Mouse (Mus musculus) c-Kit-positive CD71-positive TER-119-positive erythroid progenitor cells, embryonic 14.5 days (primary cell): ENCODE measurements around the gene Tmem164.
"Not testable (repeated sequence)": the region's sequence is repeated elsewhere in the genome, so short reads cannot be mapped to it uniquely, and the experiment has no call there.

Source experiments
- DNase-seq: peaks from one replicate; pipeline ENCODE4 v3.0.0-alpha.2; 2013; ENCODE audit warnings: low spot score

The Tmem164 gene

DNA sequence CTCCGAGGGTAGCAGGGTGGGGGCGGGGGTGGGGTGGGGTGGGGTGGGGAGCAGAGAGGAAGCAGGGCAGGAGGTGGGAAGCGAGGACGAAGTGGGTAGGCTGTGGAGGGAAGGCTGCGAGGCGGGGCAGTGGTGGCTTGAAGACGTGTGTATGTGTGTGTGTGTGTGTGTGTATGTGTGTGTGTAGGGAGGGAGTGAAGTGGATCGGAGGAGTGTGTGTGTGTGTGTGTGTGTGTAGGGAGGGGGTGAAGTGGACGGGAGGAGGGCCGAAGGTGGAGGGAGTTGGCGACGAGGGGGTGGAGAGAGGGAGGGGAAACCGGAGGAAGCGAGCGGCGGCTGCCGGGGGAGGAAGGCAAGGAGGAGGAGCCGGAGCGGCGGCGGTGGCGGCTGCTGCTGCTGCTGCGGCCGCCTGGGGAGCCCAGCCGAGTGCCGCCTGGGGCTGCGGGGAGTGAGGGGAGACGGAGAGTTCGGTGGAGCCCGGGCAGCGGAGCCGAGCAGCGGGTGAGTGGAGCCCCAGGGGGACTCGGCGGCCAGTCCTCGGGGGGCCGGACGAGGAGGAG lies at the start of gene Tmem164:
TSS of gene Tmem164 (plus strand) at position 351 of the 560 bp plus-strand sequence.
- DNase-seq: peak; percentile 68

DNA sequence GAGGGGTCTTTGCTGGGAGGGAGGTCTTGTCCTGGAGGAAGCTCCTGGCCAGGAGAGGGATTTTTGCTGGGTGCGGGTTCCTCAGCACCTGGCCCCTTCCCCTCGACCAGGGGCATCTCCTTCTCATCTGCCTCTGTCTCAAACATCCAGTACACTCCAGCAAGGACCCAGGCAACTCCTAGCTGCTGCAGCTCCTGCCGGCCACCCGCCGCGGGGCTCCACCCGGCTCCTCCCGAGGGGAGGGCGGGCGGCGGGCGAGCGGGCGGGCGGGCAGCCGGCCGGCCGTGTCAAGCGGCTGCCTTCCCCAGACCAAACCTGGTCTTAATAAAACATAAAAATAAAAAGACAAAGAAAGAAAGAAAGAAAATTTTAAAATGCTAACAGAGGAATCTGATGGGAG lies 48.2 kb upstream of the Tmem164 start:
- DNase-seq: not testable (repeated sequence)

DNA sequence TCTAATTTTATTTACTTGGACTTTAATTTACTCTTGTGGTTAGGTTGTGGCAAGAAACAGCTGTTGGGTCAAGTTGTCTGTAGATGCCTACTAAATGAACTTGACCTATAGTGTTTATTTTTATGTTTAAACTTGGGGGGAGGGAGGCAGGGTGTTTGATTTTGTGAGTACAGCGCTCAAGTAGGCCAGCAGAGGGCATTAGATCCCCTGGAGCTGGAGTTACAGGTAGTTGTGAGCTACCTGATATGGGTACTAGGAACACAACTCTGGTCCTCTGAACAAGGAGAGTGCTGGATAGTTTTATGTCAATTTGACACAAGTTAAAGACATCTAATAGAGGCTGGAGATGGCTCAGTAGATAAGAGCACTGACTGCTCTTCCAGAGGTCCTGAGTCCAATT lies 34.0 kb upstream of the Tmem164 start:
- no peak for DNase-seq

DNA sequence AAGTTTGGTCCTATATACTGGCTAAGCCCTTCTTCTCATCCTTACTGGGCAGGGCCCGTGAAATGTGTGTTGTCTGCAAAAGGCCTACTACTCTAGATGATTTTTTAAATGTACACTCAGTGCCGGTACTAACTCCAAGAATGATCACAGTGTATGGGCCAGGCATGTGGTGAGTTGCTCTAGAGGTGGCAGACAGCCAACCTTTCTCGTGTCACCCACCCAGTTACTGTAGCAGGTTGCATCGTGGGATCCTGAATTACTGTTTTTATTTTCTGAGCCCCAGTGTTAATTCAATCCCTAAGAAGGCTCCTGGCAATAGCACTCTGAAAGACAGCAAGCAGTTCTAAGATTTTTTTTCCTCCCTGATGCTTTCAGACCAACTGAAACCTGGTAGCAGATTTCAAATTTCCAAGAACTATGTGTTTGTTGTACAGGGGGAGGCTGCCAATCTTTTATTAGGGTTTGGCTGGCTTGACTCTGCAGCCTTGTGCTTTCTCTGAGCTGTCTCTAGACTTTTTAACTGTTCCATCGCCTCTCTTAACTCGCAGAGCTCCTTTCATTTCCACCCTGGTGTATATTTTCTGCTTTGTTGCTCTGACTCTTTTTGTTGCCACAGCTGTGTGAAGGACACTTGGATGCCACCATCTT lies 31.0 kb upstream of the Tmem164 start:
- DNase-seq: no peak

DNA sequence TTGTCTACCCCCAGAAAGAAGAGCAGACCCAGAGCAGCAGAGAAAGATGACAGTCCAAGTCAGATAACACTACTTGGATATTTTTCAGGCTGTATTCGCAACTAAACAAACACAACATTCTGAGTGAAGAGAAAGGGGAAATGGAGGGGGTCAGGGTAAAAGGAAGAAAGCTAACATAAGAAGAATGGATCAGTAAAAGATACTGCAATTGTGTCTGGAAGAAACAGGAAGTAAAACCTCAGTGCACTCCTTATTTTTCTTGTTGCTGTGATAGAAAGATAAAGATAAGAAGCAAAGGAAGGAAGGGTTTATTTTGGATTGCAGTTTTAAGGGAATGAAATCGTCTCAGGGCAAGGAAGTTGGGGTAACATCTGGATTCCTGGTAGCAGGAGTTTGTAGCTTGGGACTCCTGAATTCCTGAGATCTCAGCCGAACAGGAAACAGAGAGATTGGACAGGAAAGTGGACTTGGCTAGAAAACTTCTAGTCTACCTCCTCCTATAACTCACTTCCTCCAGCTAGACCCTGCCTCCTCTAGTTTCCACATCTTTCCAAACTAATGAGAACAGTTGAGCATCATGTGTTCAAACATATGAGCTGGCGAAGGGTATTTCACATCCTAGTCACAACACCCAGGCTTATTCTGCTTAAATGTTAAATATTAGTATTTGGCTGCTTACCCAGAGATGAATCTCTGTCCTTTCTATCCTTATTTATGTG lies 16.3 kb upstream of the Tmem164 start:
- DNase-seq: no peak

DNA sequence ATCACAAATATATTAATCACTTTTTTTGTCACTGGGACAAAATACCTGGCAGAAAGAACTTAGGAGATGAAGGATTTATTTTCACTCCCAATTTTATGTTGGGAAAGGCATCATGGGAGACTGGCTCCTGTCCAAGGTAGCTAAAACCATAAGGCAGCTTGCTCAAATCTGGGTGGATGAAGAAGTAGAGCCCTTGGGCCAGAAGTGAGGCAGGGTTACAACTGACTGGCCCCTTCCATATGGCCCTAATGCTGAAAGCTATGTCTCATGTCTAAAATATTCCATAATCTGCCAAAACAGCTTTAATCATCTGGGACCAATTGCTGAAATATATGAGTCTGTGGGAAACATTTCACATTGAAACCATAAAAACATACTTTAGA lies 15.8 kb upstream of the Tmem164 start:
- no peak for DNase-seq

DNA sequence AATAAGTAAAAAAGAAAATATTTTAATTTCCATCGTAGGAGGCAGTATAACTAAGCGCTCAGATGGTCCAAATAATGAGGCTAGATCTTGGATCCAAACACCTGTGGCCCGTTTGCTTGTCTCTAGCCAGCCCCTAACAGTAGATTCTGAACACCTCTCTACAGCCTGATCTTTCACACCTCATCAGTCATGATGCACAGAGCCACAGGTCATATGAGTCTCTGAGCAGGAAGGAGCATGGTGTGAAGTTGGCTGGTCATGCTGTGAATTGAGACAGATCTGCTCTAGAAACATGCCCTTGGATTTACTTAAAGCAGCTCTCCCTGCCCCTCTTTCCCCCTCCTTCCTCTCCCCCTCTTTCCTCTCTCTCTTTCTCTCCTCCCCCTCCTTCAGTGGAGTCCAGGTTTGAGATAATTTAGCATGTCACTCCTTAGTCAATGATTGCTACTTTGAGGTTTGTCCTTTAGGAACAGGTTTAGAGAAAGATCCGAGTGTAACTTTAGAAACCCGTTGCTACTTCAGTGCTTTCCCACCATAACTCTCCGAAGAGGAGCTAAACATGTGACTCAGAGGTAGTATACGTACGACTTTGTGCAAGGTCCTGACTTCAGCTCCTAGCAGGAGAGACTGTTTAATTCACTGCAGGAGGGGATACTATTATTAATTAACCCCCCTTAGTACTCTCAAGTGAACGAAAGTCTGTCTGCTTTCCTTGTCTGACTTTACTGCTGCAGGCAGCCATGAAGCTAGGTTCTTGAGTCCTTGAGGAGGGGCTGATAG lies 11.7 kb upstream of the Tmem164 start:
- no peak for DNase-seq

DNA sequence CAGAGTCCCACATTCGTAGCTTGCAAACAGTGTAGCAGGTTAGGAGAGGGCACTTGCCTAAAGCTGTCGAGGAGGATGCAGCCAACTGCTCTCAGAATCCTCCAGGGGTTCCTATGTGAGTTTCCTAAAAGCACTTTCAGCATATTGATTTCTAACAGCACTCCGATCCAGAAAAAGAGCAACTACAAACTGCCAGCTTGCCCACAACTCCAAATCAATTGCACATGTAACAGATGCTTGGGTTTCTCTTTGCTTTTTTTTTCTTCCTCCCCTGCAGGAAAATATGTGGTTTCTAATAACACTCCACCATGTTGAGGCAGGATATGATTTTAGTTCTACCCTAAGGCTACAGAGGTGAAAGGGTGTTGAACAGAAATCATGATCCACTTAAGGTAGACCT lies 11.1 kb upstream of the Tmem164 start:
- DNase-seq: no peak

DNA sequence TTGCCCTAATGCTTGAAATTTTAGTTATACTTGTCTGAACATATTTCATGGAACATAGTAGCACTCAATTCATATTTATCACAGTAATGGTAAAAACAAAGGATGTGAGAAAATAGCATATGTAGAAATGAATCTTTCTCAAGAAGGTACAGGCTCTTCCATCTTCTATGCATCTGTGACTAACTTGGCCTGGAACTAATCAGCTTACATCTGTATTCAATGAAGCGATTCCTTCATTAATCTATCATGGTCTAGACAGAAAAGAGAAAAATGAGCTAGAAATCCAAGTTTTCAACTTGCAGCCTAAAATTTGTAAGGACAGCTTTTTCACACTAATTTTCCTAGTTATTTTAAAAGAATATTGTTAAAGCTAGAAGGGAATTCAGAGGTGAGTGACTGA lies 10.1 kb upstream of the Tmem164 start:
- DNase-seq: no peak

DNA sequence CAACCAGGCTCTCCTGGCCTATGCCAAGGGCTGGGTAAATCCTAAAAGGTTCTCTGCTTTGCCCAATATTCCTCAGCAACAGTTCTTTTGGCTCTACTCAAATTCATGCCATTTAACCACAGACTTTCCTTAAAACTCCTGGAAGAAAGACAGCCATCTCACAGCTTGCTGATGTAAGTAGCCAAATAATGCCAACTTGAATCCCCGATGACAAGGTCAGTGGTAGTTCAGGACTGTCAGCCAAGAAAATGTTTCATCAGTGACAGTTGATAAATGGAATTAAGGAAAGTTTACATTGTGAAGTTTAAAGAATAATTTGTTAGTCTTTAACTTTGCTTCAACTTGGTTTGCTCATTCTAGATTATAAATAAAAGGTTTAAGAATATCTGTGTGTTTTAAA lies 8.5 kb upstream of the Tmem164 start:
- DNase-seq: no peak

DNA sequence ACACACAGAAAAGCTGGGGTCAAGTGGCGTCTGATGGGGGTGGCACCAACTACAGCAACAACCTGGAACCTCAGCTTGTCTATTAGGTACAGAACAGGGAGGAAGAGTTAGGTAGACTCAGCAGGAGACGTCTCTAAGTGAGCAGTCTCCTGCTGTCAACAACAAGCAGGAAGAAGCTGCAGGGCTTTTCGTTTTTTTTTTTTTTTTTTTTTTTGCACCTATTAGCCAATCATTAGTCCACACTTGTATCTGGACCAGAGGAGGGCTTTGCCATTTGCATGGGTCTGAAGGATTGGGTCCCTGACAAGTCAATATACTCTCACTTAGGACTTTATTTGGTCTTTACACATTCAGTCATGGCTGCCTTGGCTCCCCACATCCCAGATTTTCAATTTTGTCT lies 4.0 kb upstream of the Tmem164 start:
- no peak for DNase-seq

DNA sequence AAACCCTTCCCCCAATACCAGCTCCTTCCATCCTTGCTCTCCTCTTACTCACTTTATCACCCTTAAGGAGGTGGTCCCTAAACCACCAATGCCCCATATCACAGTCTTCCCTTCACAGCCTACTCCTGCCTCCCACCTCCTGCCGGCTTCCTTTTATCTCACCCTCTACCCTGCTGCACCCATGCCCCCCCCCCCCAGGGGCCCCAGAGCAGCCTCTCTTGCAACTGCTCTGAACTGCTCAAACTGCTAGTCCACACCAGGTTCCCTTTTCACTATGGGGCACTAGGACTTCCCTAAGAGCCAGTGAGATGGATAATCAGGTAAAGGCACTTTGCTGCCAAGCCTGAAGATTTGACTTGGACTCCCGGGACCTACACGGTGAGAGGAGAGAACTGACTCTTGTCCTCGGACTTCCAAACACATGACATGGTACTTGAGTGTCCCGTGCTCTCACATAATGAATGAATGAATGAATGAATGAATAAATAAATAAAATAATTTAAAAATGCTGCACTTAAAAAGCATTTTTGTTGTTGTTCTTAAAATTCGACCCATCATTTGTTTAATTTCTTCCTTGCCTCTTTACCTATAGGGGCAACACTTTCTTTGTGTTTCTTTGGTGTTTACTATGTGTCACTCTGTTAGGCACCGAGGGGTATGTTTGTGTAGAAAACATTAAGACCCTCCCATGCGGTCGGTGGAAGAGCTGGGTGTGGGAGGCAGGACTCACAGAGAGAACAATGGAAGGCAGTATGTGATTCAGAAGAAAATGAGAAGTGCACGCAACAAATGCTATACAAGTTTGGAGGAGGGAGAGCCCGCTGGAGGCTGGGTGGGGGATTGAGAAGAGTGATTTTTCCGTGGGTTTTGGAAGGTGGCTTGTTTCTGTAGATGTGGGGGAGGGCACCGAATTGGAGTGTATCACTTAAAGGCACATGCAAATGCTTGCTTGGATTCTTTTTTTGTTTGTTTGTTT lies 2.4 kb upstream of the Tmem164 start:
- peak; percentile 44 for DNase-seq

DNA sequence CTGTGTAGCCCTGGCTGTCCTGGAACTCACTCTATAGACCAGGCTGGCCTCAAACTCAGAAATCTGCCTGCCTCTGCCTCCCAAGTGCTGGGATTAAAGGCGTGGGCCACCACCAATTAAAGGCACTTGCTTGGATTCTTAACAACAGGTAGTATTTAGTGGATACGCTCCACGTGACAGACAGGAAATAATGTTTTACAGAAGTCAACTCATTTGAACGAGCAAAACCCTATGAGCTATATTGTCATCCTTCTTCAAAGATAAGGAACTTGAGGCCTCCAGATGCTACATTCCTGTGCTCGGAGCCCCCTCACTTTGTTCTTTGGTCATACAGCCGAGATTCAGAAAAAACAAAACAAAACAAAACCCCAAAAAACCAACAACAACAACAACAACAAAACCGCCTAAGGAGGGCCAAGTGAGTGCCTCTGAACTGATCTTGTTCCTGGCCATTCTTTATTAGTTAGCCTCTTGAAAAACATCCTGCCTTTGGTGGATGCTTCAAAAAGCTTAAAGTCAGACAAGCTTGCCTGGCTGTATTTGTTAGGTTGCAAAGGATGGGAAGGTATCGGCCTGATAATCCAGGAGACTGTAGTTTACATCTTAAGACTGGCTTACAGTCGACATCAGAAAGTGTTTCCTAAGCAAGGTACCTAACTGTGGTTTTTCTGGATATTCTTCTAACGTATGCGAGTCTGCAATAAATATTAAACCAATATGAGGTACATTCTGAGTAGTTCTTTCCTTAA lies 1.5 kb upstream of the Tmem164 start:
- peak; percentile 17 for DNase-seq

DNA sequence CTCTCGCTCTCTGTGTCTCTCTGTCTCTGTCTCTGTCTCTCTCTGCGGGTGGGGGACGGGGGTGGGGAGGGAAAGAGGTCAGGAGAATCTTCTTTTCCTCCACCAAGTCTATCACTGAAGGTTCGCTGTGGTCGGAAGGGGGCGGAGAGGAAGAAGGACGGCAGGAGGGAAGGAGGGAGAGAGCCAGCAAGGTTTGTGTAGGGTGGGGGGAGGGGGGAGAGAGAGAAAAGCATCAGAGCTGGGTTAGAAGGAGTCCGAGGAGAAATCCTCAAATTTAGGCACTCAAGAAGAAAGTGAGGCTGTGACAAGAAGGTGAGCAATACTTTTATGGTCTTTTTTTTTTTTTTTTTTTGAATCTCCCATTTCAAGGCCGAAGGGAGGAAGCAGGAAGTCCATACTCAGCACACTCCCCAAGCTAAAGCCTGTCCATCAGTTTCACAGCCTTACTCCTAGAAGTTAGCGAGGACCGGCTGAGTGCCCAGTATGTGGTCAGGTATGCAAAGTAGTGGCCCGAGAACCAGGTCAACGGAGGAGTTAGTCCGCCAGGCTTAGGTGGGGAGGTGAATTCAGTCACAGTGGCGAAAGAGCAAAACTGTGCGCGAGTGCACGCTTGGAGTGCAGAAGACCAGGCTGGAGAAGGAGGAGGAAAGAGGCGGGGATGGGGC lies 683 bp upstream of the Tmem164 start:
- peak; percentile 27 for DNase-seq

DNA sequence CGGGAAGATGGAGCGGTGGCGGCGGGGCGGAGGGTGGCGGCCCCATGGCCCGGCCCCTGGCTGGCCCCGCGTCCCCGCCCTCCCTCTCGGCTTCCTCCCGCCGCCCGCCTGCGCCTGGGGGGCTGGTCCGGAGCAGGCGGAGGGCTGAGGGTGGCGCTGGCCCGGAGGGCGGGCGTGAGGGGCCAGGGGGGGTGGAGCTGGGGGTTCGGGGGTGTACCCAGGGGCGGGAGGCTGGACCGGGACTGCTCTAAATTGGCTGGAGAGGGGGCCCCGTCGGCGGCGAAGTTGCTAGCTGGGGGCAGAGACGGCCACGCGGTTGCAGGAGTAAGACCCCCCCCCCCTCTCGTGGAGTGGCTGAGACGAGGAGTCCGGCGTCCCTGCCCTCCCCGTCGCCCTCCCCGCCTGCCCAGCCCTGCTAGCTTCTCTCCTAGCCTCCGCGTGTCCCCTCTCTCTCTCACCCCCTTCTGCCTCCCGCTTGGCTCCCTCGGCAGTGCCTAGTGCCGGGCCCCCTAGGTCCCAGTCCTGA lies 473 bp downstream of the Tmem164 start:
- peak; percentile 41 for DNase-seq

DNA sequence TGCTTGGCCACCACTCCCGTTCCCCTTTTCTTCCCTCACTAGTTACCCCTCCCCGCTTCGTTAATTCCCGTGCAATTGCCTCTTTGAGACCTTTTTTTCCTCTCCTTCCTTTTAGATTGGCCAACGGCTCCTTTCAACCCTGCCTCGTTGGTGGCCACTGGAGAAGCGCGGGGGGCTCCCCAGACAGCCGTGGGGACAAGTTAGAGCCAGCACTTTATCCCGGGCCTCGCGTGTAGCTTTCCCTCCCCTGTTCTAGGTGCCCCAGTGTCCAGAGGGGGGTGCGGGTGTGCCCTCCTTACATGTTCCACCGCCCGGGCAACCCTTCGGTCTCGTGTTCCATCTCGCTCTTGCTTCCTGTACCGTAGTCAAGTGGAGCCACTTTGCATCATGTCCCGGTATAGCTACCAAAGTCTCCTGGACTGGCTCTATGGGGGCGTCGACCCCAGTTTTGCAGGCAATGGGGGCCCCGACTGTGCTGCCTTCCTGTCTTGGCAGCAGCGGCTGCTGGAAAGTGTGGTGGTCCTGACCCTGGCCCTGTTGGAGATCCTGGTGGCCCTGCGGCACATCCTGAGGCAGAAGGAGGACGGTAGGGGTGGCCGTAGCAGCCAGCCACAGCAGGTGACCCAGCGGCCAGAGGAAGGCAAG lies 1.1 kb downstream of the Tmem164 start:
- no peak for DNase-seq

DNA sequence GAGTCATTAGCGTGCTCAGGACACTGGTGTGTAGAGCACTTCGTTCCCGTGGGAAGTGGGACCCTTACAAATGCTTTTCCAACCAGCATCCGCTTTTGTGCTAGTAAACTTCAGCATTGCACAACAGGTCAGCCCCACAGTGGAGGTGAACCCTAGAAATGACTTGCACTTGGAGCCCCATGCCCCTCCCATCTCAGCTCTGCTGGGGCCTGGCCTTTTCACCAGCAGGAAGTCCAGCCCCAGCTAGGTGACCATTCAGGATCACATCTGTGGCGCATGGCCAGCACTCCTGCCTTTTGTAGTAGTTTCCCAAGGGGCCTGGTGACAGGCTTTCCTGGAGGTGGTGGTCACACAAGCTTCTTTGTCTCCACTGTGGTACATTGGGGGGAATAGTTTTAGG lies 1.8 kb downstream of the Tmem164 start:
- no peak for DNase-seq

DNA sequence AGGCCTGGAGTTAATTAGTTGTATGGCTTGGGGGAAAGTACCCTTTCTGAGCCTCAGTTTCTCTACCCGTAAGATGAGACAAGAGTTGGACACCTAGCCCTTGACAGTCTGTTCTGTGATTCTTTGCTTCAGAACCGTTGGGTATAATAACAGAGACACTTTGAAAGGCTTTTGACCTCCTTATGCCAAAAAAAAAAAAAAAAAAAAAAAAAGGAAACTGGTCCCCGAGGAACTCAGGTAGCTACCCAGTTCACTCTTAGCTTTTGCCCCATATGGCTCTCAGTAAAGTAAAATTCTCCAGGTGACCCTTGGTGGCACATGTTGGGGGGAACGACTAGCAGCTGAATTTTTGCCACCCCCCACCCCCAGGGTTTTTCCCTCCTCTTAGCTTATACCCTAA lies 3.5 kb downstream of the Tmem164 start:
- no peak for DNase-seq

DNA sequence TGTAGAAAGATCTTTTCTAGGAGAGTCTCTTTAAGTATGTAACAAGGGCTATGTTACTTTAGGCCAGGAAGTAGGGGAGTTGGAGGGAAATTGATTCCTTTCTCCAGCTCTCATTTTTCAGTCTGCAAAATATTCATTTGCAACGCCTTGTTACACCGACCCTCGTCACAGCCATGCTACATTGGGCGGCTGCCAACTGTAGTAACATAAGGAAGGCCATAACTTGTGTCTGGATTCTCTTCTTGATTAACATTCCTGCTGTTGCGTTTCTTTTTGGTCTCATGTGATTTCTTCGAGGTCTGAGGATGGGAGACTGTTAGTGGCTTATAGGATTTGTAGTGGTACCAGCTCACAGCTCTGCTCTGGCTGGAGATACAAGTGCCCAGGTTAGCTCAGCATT lies 4.5 kb downstream of the Tmem164 start:
- DNase-seq: no peak

DNA sequence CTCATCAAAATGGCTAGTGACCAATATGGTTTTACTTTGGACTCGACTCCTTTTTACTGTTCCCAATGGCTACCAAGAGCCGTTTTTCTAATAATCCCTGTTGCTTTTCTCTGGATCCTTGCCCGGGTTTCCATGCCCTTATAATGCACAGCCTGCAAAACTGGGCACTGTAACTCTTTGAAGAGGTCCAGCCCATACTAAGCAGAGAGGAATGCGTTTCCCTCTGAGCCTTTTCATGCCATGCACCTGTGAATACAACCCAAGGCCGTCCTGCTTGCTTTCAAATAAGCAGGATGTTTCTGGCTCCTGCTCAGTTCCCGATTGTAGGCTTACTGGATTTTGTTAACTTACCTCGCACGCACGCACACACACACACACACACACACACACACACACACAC lies 7.3 kb downstream of the Tmem164 start:
- no peak for DNase-seq
